In the genomic region with DNA sequence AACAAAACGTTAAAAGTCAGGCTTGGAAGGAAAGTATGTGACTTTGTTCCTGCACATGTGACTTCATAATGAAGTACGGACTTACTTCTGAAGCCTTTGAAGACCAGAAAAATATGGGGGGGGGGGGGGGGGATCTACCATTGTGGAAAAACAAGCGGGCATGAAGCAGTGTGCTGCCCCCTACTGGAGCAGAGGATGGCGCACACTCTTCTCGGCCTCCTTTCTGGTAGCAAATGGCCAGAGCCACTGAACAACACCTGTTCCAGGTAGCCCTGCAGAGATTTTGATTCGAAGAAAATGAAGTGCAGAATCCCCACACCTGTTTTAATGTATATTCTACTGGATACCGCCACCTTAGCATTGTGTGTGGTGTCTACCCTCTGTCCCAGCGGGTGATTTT, we compare ENCODE assay signal across 9 mouse cellular contexts.
A peak's percentile ranks its signal among the peaks of the same experiment; 100 is the strongest.
DNase-seq lines count a peak whose midpoint lies in the region; ATAC-seq and TF ChIP-seq lines count a peak whose summit lies in the region.
"Had no signal": no experiment of that assay in that cellular context is flagged by ENCODE, and none has a peak within 500 bp of the region (broad histone marks: within the 10 kb centered on the region; RNA-seq: fewer than 3 reads in every experiment).

No protein-coding gene starts in this region.

- H3K4me1 ChIP-seq in midbrain, postnatal 0 days (ENCODE audit: insufficient read depth, low read length) = no peaks in the 10 kb centered on the region
- peaks cover 12% of the 10 kb centered on the region for H3K4me1 ChIP-seq in midbrain, embryonic 16.5 days (ENCODE audit: control insufficient read depth, insufficient read depth, low read length)
- H3K4me1 ChIP-seq in limb, embryonic 10.5 days = no peaks in the 10 kb centered on the region
- H3K4me1 ChIP-seq: stomach, embryonic 15.5 days had no signal

- no peak overlapping the region for H3K27ac ChIP-seq in midbrain, postnatal 0 days (ENCODE audit: low read depth, low read length)
- no peak overlapping the region for H3K27ac ChIP-seq in midbrain, embryonic 16.5 days (ENCODE audit: low read length)
- H3K27ac ChIP-seq in limb, embryonic 10.5 days = no peak overlapping the region
- H3K27ac ChIP-seq: forebrain, embryonic 12.5 days; stomach, embryonic 15.5 days had no signal

- TF ChIP-seq CTCF in midbrain, postnatal 0 days (IDR thresholded peaks at IDR 0.05) = peak; percentile 28; the same call in 1 of the 2 replicates

- no peak for ATAC-seq in midbrain, postnatal 0 days (ENCODE audit: low FRiP score)
- no peak for ATAC-seq in midbrain, embryonic 16.5 days

- no peak overlapping the region for H3K4me3 ChIP-seq in midbrain, postnatal 0 days (ENCODE audit: low read depth, low read length)
- no peak overlapping the region for H3K4me3 ChIP-seq in midbrain, embryonic 16.5 days (ENCODE audit: low read depth, low read length)
- H3K4me3 ChIP-seq in limb, embryonic 10.5 days = no peak overlapping the region
- H3K4me3 ChIP-seq: forebrain, embryonic 12.5 days; stomach, embryonic 15.5 days had no signal

- DNase-seq in heart, postnatal 4 days = peak; percentile 10
- no peak for DNase-seq in heart, adult 9 months (ENCODE audit: low spot score in 2 of 2)
- DNase-seq in midbrain, postnatal 0 days (ENCODE audit: low spot score) = no peak
- DNase-seq in adrenal gland, postnatal 10 days = peak; percentile 25
- peak; percentile 53 for DNase-seq in testis, postnatal 10 days (ENCODE audit: low spot score)
- DNase-seq in limb, embryonic 10.5 days (ENCODE audit: low spot score) = no peak

- no peak overlapping the region for H3K4me2 ChIP-seq in midbrain, postnatal 0 days (ENCODE audit: low read depth, low read length, poor library complexity, severe bottlenecking)
- H3K4me2 ChIP-seq in midbrain, embryonic 16.5 days (ENCODE audit: low read length) = no peak overlapping the region
- H3K4me2 ChIP-seq: forebrain, embryonic 12.5 days; stomach, embryonic 15.5 days had no signal

- H3K9ac ChIP-seq in midbrain, postnatal 0 days (replicated peaks; ENCODE audit: low read length, poor library complexity, severe bottlenecking) = no peak overlapping the region
- H3K9ac ChIP-seq in midbrain, embryonic 16.5 days (ENCODE audit: low read depth, low read length) = no peak overlapping the region
- H3K9ac ChIP-seq: forebrain, embryonic 12.5 days; stomach, embryonic 15.5 days had no signal

- no peaks in the 10 kb centered on the region for H3K9me3 ChIP-seq in midbrain, postnatal 0 days (ENCODE audit: low read length)
- no peaks in the 10 kb centered on the region for H3K9me3 ChIP-seq in midbrain, embryonic 16.5 days (replicated peaks; ENCODE audit: control insufficient read depth, low read length, poor library complexity, severe bottlenecking)
- no peaks in the 10 kb centered on the region for H3K9me3 ChIP-seq in limb, embryonic 10.5 days (replicated peaks)
- H3K9me3 ChIP-seq: forebrain, embryonic 12.5 days; stomach, embryonic 15.5 days had no signal

- no peaks in the 10 kb centered on the region for H3K27me3 ChIP-seq in midbrain, postnatal 0 days (ENCODE audit: insufficient read depth, low read length)
- no peaks in the 10 kb centered on the region for H3K27me3 ChIP-seq in midbrain, embryonic 16.5 days (ENCODE audit: control insufficient read depth, insufficient read depth, low read depth, low read length)
- H3K27me3 ChIP-seq in limb, embryonic 10.5 days (ENCODE audit: low read depth, poor library complexity, severe bottlenecking) = no peaks in the 10 kb centered on the region
- H3K27me3 ChIP-seq: forebrain, embryonic 12.5 days; stomach, embryonic 15.5 days had no signal

- WGBS in midbrain, postnatal 0 days = 63% methylated on average over 8 of the region's 8 CpGs
- WGBS in midbrain, embryonic 16.5 days = 54% methylated on average over 8 of the region's 8 CpGs
- WGBS in limb, embryonic 10.5 days = 54% methylated on average over 8 of the region's 8 CpGs

- H3K36me3 ChIP-seq in midbrain, postnatal 0 days (ENCODE audit: insufficient read depth, low read length) = no peaks in the 10 kb centered on the region
- H3K36me3 ChIP-seq in midbrain, embryonic 16.5 days (ENCODE audit: control insufficient read depth, insufficient read depth, low read length) = no peaks in the 10 kb centered on the region
- H3K36me3 ChIP-seq in limb, embryonic 10.5 days = no peaks in the 10 kb centered on the region
- H3K36me3 ChIP-seq: forebrain, embryonic 12.5 days; stomach, embryonic 15.5 days had no signal

Comparison
In these comparisons a context has a peak if more than half of its experiments do, and no peak if none do; other contexts are left out.
1. DNase-seq: peak in heart, postnatal 4 days (single experiment), adrenal gland, postnatal 10 days (single experiment) and testis, postnatal 10 days (single experiment); none in heart, adult 9 months (0 of 2), midbrain, postnatal 0 days (single experiment) and limb, embryonic 10.5 days (single experiment).